Mouse (Mus musculus) midbrain, embryonic 12.5 days (tissue): ENCODE data around the gene Rtn4rl2. TPM values are rescaled to one million over a fixed set of nuclear protein-coding genes. Genes with fewer than 3 reads are reported as not detected.

ENCODE experiments used
- ATAC-seq: fragments of 200-750 bp; cut with Nextera tagmentation; 2 replicates; pipeline ENCODE4 v1.8.0; 2017; ENCODE audit warnings: low read depth, moderate TSS enrichment, moderate library complexity; ENCODE audit not compliant: low FRiP score
- H3K27ac ChIP-seq: fragments of 300-500 bp; sonication (generic); replicated peaks from 2 replicates; pipeline ENCODE4 v1.5.1; 2016; ENCODE audit warnings: mild to moderate bottlenecking
- H3K27me3 ChIP-seq: fragments of 300-500 bp; sonication (generic); 2 replicates; pipeline ENCODE4 v1.6.1; 2016; ENCODE audit warnings: mild to moderate bottlenecking
- H3K36me3 ChIP-seq: fragments of 300-500 bp; sonication (generic); 2 replicates; pipeline ENCODE4 v1.6.1; 2016
- H3K4me1 ChIP-seq: fragments of 300-500 bp; sonication (generic); 2 replicates; pipeline ENCODE4 v1.6.1; 2016
- H3K4me2 ChIP-seq: fragments of 300-500 bp; sonication (generic); replicated peaks from 2 replicates; pipeline ENCODE4 v1.6.1; 2016; ENCODE audit warnings: mild to moderate bottlenecking, moderate library complexity
- H3K4me3 ChIP-seq: fragments of 300-500 bp; sonication (generic); 2 replicates; pipeline ENCODE4 v1.5.1; 2016; ENCODE audit warnings: mild to moderate bottlenecking
- H3K9ac ChIP-seq: fragments of 300-500 bp; sonication (generic); replicated peaks from 2 replicates; pipeline ENCODE4 v1.6.1; 2016; ENCODE audit warnings: mild to moderate bottlenecking, moderate library complexity
- H3K9me3 ChIP-seq: fragments of 300-500 bp; sonication (generic); 2 replicates; pipeline ENCODE4 v1.6.1; 2016; ENCODE audit warnings: mild to moderate bottlenecking
- WGBS: fragments of 180-500 bp; shearing (Covaris S2); methylation state at CpG from one replicate; pipeline ENCODE4 v1.1.7; 2016; 5-methylcytosine and 5-hydroxymethylcytosine counted together
- polyA plus RNA-seq: library from polyadenylated mRNA; unstranded; fragments of >200 nt; fragmentation: Nextera tagmentation; extraction: Ambion mirVana; gene quantifications from 2 replicates; pipeline ENCODE4 v1.2.1, GENCODE M21; 2016

Rtn4rl2 gene
- polyA plus RNA-seq, 1 experiment from 2014 or later = 4.1 TPM

DNA sequence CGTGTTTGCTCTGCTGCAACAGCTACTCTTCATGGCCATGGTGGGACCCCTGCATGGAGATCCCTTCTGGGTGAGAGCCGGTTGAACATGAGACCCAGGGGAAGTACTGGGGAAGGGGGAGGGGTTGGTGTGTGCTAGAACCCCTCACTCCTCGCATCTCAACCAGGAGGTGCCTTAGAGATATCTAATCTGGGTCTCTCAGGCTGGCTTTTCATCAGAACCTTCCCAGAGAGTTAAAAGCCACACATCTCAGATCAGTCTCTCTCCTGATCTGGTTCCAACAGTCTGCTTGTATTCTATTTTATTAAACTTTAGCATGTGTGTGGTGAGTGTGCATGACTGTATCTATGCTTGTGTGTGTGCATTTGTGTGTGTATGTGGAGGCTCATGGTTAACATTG lies 25.1 kb downstream of the Rtn4rl2 start:
- Histone ChIP-seq H3K27me3 (peaks cover 16% of the 10 kb centered on the region), H3K36me3 (0 out of 2 replicates have a peak, but pooled peaks cover 4% of the 10 kb centered on the region), H3K9me3 (no peaks in the 10 kb centered on the region), H3K4me1 (peaks cover 11% of the 10 kb centered on the region), H3K4me2 (no peak overlapping the region), H3K4me3 (no peak overlapping the region), H3K27ac (no peak overlapping the region), H3K9ac (no peak overlapping the region)
- WGBS = 83% methylated on average over 3 of the region's 3 CpGs
- no peak for ATAC-seq

DNA sequence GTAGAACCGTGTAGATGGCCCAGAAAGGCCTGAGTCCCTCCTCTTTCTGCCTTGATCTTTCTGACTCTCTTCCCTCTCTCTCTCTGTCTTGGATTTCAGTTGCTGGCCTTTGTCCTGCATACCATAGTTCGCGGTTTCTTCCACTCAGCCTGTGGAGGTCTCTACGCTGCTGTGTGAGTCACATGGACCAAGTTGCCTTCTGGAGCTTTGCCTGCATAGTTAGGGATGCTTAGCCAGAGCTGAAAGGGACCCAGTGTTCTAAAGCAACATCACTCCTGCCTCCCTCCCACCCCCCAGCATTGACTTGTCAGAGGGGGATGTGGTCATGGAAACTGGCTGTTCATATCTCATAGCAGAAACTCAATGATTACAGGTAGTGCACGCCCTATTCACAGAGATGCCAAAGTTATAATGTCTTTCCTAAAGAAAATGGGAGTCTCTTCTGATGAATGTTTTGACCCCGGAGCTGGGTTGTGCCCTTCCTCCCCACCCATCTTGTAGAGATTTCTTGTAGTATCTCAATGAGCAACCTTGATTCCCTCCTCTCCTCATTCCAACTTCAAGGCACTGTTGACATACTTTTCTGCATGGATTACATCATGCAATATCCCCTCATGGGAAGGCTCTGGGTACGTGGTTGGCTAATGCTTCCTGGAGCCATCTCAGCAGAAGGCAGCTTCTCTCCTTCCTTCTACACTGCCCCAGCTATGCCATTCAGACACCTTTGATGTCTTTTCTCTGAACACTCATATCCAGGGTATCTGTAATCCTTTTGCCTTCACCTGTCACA lies 26.3 kb downstream of the Rtn4rl2 start:
- ATAC-seq = no peak
- Histone ChIP-seq H3K4me2 (no peak overlapping the region), H3K9ac (no peak overlapping the region), H3K9me3 (no peaks in the 10 kb centered on the region), H3K4me3 (no peak overlapping the region), H3K27ac (no peak overlapping the region), H3K27me3 (peaks cover 5% of the 10 kb centered on the region), H3K4me1 (no peaks in the 10 kb centered on the region), H3K36me3 (0 out of 2 replicates have a peak, but pooled peaks cover 4% of the 10 kb centered on the region)
- 89% methylated on average over 7 of the region's 7 CpGs for WGBS

DNA sequence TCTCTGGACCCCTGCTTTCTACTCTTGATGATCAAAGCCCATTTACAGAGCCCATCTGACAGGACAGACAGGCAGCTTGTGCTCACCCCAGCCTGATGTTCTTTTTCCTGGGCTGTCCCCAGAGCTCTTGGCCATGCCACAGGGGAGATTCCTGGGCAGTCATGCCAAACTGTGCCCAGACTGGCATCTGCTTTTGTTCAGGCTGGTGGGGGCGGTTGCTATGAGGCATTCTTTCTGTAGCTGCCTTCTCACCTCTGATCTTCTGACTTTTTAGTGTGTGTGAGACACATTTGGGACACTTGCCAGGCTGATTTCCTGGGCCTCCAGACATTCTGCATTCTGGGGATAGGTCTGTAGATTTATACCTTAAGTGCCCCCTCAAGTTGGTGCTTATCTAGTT lies 28.0 kb downstream of the Rtn4rl2 start:
- 0 out of 2 replicates have a peak, but pooled peaks cover 4% of the 10 kb centered on the region for H3K36me3 ChIP-seq
- H3K4me2 ChIP-seq = no peak overlapping the region
- no peak overlapping the region for H3K4me3 ChIP-seq
- 75% methylated on average over 1 of the region's 1 CpGs for WGBS
- no peak overlapping the region for H3K27ac ChIP-seq
- no peak overlapping the region for H3K9ac ChIP-seq
- no peak for ATAC-seq
- H3K27me3 ChIP-seq = no peaks in the 10 kb centered on the region
- H3K9me3 ChIP-seq = no peaks in the 10 kb centered on the region
- no peaks in the 10 kb centered on the region for H3K4me1 ChIP-seq

DNA sequence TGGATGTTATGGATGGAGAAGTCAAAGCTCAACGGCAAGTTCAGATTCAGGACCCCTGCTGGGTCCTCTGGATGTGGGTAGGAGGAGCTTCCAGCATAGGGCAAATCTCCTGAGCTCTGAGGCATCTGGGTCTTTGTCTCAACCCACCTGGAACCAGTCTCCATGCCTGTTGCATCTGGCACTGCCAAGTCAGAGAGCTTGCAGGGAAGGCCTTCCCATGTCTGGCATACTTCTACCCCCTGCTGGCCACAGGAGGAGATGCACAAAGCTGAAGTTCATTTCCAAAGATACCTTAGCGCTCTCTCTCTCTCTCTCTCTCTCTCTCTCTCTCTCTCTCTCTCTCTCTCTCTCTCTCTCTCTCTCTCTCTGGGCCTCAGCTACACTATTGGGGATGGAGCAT lies 30.8 kb downstream of the Rtn4rl2 start:
- H3K9me3 ChIP-seq = no peaks in the 10 kb centered on the region
- no peak overlapping the region for H3K4me3 ChIP-seq
- H3K36me3 ChIP-seq = 0 out of 2 replicates have a peak, but pooled peaks cover 4% of the 10 kb centered on the region
- H3K27ac ChIP-seq = no peak overlapping the region
- H3K4me2 ChIP-seq = no peak overlapping the region
- H3K9ac ChIP-seq = no peak overlapping the region
- peaks cover 6% of the 10 kb centered on the region; the same call in 1 of the 2 replicates for H3K4me1 ChIP-seq
- WGBS = 78% methylated on average over 2 of the region's 2 CpGs
- no peaks in the 10 kb centered on the region for H3K27me3 ChIP-seq
- ATAC-seq = peak; percentile 72; the same call in 1 of the 2 replicates

DNA sequence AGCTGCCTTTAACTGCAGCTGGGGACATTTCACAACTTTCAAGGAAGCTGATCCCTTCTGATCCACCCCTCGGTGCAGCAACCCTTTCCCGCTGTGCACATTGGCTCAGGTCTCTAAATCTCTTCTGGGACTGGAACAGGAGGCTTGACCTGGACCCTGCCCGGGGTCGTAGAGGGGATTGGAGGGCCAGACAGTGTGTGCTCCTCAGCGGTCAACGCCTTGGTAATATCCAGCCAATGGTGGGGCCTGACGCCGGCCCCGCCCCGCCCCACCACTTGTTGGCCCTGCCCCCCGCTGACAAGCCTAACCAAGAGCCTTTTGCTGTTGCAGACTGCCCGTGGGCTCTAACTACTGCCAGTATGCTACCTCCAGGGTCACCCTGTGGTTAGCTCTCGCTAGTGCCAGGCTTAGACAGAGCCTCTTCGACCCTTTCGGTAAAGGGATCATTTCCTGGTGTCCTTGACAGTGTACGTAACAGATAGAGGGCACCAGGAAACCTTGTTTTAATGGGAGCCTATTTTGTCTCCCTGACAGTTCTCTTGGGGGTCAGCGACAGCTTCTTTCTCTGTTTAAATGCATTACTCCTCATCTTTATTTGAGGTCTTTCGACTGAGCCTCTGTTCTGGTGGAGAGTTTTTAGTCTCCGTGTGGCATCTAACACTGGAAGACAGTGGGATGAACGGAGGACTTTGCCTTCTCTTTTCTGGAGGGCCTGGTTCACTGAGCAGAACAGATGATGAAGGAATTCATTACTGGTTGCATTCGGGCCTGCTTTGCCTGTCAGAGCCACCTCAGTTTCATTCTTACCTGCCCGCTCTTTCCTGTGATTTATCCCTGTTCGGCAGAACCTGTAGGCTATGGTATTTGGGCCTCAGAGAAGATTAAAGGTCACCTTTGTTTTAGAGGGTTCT lies 35.1 kb downstream of the Rtn4rl2 start:
- H3K9me3 ChIP-seq = no peaks in the 10 kb centered on the region
- no peak overlapping the region for H3K9ac ChIP-seq
- H3K4me1 ChIP-seq = peaks cover 6% of the 10 kb centered on the region; the same call in 1 of the 2 replicates
- 28% methylated on average over 23 of the region's 23 CpGs for WGBS
- H3K27ac ChIP-seq = no peak overlapping the region
- H3K4me3 ChIP-seq = no peak overlapping the region
- peak overlapping the region; percentile 1; the same call in 1 of the 2 replicates for H3K4me2 ChIP-seq
- ATAC-seq = no peak
- no peaks in the 10 kb centered on the region for H3K27me3 ChIP-seq
- no peaks in the 10 kb centered on the region; the same call in 1 of the 2 replicates for H3K36me3 ChIP-seq

DNA sequence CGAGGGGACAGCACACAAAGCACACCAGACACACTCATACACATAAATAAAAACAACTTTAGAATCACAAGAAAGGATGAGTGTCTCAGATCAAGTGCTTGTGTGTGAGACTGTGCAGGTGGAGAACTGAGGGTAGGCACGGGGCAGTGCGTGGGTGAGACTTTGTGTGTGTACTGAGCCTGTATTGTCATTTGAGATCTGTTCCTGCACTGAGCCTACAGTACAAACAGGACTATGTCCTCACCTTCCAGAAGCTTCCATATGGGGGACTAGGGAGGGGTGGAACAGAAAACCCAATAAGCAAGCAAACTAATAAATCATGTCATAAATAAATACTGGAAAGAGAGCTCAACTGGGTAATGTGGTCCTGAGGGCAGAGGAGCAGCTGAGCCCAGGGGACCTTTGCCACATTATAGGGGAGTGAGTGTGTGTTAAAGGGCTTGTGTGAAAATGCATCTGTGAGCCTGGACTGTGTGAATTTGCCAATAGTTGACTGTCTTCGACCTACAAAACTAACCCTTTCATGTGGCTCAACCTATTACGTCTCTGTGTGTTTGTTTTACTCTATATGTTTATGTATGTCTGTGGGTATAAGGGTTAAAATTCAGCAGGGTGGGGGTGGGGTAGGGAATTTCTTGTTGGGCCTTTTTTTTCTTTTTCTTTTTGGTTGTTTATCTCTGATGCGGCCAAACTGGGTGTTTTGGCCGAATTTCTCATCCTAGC lies 35.9 kb downstream of the Rtn4rl2 start:
- Histone ChIP-seq H3K4me1 (peaks cover 6% of the 10 kb centered on the region; the same call in 1 of the 2 replicates), H3K36me3 (no peaks in the 10 kb centered on the region; the same call in 1 of the 2 replicates), H3K9me3 (no peaks in the 10 kb centered on the region), H3K9ac (no peak overlapping the region), H3K27ac (no peak overlapping the region), H3K4me3 (no peak overlapping the region), H3K4me2 (no peak overlapping the region), H3K27me3 (no peaks in the 10 kb centered on the region)
- 62% methylated on average over 7 of the region's 7 CpGs for WGBS
- no peak for ATAC-seq

DNA sequence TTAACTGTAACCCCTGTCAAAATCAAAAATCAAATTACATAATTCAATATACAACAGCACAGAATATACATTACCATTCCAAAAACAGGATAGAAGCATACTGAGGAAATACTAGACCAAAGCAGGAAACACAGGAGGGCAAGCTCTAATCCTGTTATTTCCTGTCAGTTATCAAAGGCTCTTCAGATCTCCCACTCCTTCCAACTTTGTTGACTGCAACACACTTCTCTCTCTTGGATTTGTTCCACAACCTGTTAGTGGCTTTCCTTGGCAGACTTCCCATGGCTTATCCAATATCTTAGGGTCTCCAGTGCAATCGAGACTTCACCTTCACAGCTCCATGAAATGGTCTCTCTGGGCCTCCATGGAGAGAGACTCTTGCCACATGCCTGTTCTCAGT lies 41.3 kb downstream of the Rtn4rl2 start:
- H3K4me1 ChIP-seq = peaks cover 17% of the 10 kb centered on the region
- no peak overlapping the region for H3K4me2 ChIP-seq
- H3K36me3 ChIP-seq = peaks cover 4% of the 10 kb centered on the region; the same call in 1 of the 2 replicates

DNA sequence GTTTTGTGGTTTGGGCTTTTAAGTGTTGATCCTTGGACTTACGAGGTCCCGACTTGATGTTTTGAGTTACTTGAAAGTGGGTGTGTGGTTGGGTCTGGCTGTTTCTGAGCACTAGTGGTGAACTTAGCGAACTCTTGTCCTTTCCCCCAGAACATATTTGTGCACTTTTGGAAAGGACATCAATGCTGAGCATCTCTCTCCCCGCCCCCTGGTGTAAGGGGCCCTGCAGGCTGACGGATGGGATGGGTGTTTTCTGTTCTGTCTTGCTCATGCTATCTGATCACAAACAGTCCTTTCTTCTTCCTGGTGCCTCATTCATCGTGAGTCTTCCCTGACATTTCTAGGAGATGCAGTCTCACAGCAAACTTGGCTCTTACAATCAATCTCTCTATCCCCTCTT lies 42.9 kb downstream of the Rtn4rl2 start:
- Histone ChIP-seq H3K36me3 (0 out of 2 replicates have a peak, but pooled peaks cover 4% of the 10 kb centered on the region), H3K27me3 (peaks cover 24% of the 10 kb centered on the region), H3K4me2 (no peak overlapping the region), H3K27ac (no peak overlapping the region), H3K9me3 (no peaks in the 10 kb centered on the region), H3K9ac (no peak overlapping the region), H3K4me3 (no peak overlapping the region), H3K4me1 (peaks cover 29% of the 10 kb centered on the region)
- ATAC-seq = no peak
- 85% methylated on average over 6 of the region's 6 CpGs for WGBS

More for the DNA sequence above, 41.3 kb downstream of the Rtn4rl2 start:
- Histone ChIP-seq H3K9ac (no peak overlapping the region), H3K9me3 (no peaks in the 10 kb centered on the region), H3K27me3 (peaks cover 9% of the 10 kb centered on the region), H3K27ac (no peak overlapping the region), H3K4me3 (no peak overlapping the region)
- ATAC-seq = no peak
- WGBS = 81% methylated on average over 1 of the region's 1 CpGs

DNA sequence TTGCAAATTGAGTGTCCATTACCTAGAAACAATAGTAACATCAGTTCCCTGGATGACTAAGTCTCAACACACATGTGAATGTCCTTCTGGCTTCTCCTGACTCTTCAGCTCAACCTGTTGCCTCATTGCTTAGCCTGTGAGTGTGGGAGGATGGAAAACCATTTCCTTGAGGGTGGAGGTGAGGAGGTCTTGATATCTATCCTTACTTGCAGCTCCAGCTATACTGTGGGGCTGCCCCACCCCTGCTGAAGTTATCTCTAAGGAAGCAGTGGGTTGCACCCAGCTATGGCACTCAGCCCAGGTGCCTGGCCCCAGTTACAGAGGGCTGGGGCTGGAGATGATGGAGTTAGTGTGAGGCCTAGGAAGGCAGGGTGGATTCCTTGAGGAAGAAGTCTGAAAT lies 44.6 kb downstream of the Rtn4rl2 start:
- H3K36me3 ChIP-seq = 0 out of 2 replicates have a peak, but pooled peaks cover 4% of the 10 kb centered on the region
- peaks cover 32% of the 10 kb centered on the region for H3K4me1 ChIP-seq
- no peak overlapping the region for H3K4me3 ChIP-seq
- no peak for ATAC-seq
- no peak overlapping the region for H3K9ac ChIP-seq
- H3K4me2 ChIP-seq = peak overlapping the region; percentile 99; the same call in 1 of the 2 replicates
- no peak overlapping the region for H3K27ac ChIP-seq
- no peaks in the 10 kb centered on the region for H3K9me3 ChIP-seq
- peaks cover 42% of the 10 kb centered on the region for H3K27me3 ChIP-seq

DNA sequence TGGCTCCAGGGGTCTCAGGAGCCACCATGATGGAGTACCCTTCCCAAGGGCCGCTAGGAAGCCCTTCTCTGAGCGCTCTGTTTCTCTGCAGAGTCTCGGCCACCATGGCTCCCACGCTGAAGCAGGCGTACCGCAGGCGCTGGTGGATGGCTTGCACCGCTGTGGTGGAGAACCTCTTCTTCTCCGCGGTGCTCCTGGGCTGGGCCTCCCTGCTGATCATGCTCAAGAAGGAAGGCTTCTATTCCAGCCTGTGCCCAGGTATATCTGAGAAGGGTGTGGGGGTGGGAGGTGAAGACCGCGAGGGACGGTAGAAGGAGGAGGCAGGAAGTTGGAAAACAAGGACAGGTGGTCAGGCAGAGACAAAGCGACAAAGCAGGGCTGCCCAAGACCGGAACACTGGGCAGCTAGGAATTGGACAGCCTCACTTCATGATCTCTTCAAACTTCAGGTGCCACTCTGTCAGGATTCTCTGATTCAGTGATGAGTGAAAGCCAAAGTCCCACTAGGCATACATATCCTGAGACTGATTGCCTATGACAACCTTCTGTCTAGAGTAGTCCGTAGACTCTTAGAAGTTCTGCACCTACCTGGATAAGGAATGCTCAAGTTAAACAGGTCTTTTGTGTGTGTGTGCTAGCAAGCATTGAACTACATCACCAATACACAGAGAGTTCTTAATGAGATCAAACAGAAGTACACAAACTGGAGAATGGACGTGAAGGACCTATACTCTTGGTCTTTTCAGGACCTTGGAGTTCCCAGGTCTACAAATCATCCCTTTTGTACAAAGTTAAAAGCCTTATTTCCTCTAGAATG lies 45.6 kb downstream of the Rtn4rl2 start:
- 0 out of 2 replicates have a peak, but pooled peaks cover 4% of the 10 kb centered on the region for H3K36me3 ChIP-seq
- ATAC-seq = no peak; the same call in 1 of the 2 replicates
- peaks cover 43% of the 10 kb centered on the region for H3K27me3 ChIP-seq
- 10% methylated on average over 17 of the region's 17 CpGs for WGBS
- peak overlapping the region; percentile 58 for H3K4me3 ChIP-seq
- peak overlapping the region; percentile 36; the same call in 1 of the 2 replicates for H3K27ac ChIP-seq
- H3K9me3 ChIP-seq = no peaks in the 10 kb centered on the region
- peak overlapping the region; percentile 99 for H3K4me2 ChIP-seq
- peaks cover 32% of the 10 kb centered on the region for H3K4me1 ChIP-seq
- peak overlapping the region; percentile 70 for H3K9ac ChIP-seq
